Mouse (Mus musculus) B cell, adult (primary cell): ENCODE results near the gene Ptger1. TPM values are rescaled to one million over a fixed set of nuclear protein-coding genes. Genes with fewer than 3 reads are reported as not detected.

Experiments
- total RNA-seq: library from RNA; stranded (reverse); gene quantifications from 4 replicates; pipeline ENCODE4 v1.2.4, GENCODE M21; 2023; ENCODE audit not compliant: inconsistent age

Ptger1 gene
- total RNA-seq, result 0.35 to 0.77 TPM (median 0.50 TPM) in 4 replicates

DNA sequence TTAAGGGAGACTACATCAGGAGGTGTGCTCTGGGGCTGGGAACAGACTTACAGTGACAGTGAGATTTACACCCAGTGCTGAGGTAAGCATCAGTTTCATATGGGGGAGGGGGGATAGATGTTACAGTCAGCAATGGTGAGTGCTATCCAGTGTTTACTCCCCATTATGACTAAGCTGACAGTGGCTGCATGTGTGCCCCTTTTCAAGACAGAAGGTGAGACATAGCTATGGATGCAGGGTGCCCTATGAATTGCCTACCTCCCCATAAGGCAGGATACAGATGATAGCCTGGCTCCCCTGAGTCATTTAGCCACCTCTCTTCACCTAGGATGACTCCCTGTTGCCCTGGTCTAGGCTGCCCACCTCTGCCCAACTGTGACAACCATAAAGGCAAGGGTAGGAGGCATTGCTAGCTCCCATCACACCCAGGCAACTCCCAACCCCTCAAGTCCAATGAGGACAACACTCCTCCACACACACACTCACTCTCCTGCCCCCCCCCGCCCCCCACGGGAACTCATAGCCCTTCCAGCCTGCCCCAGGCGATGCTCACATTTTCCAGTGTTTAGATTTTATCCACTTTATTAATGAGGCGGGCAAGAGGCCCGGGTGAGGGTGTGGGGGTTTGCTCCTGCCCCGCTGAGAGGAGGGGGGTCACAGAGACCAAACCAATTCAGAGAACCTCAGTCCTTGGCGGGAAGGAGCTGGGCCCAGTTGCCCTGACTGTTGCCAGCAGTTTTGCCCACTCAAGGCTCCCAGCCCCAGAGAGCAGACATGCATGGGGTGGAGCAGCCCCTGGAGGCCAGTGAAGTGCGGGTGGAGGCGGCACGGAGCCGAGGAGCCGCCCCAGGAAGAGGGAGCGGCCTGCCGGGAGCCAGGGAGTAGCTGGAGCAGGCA lies at the start of gene Ptger1:
Ptger1 (plus strand) TSS at position 710 of the 897 bp plus-strand sequence.

GRCm38 (mm10) chr8:83652030-83652743 lies 14.3 kb upstream of the Ptger1 start, which contains the start of gene Gipc1:
TSS of gene Gipc1 (plus strand) at chr8:83652677.

GRCm38 (mm10) chr8:83698661-83699453 lies 32.4 kb downstream of the Ptger1 start, which contains the start of gene Pkn1:
TSS of gene Pkn1 (minus strand) at chr8:83699179.

DNA sequence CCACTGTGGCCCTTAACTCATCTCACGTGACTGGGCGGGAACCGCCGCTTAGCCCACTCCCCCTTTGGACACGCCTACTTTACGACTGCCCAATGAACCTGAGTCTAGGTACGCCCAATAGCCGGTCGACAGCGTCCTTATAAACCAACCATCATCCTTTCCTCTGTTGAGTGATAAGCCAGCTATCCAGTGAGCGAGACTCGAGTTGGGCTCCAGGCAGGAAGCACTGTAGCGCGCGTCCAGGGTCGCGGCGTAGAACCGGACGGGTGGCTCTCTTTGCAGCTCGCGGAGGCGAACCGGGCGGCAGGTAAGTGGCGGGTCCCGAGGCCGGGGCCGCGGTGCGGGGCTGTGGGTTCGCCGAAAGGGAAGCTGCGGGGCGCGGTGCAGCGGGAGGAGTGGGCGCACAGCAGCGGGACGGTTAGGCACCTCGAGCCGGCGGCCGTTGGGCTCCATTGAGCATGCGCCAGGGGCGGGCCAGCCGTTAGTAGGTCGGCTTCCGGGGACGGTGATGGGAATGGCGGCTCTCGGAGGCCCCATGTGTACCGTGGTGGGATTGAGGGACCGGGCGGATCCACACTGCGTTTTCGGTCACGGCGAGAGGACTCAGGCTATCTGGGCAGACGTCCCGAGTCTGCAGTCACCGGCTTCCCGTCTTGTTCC lies 48.7 kb downstream of the Ptger1 start, which contains the start of gene Ddx39:
Ddx39 (plus strand) TSS at position 147 of the 660 bp plus-strand sequence.

Other genes with a start within 250 kb of the Ptger1 start
- 16.4 to 22.8 TPM (median 21.1 TPM) in 4 replicates for gene Scoc, start 208.3 kb upstream of the Ptger1 start, total RNA-seq
- gene Olfr370, start 130.9 kb upstream of the Ptger1 start, total RNA-seq, result not detected in 4 replicates
- gene Ndufb7, start 100.0 kb upstream of the Ptger1 start, total RNA-seq, result 78.6 to 95.9 TPM (median 83.3 TPM) in 4 replicates
- gene Tecr, start 58.7 kb upstream of the Ptger1 start, total RNA-seq, result 184 to 225 TPM (median 220 TPM) in 4 replicates
- 88.1 to 108 TPM (median 91.7 TPM) in 4 replicates for gene Dnajb1, start 58.5 kb upstream of the Ptger1 start, total RNA-seq
- gene Gipc1, start 14.0 kb upstream of the Ptger1 start, total RNA-seq, result 24.5 to 29.6 TPM (median 27.1 TPM) in 4 replicates
- gene Pkn1, start 32.5 kb downstream of the Ptger1 start, total RNA-seq, result 340 to 352 TPM (median 342 TPM) in 4 replicates
- 98.5 to 114 TPM (median 103 TPM) in 4 replicates for gene Ddx39, start 48.5 kb downstream of the Ptger1 start, total RNA-seq
- gene Adgre5, start 74.6 kb downstream of the Ptger1 start, total RNA-seq, result 830 to 1,032 TPM (median 998 TPM) in 4 replicates
- 4.0 to 9.1 TPM (median 5.7 TPM) in 4 replicates for gene Adgrl1, start 233.4 kb downstream of the Ptger1 start, total RNA-seq